Mouse (Mus musculus): ENCODE results near the gene Kcnk6.

Kcnk6 gene

GRCm38 (mm10) chr7:29232247-29233013, at the start of gene Kcnk6:
Gene Kcnk6 (minus strand): TSS chr7:29232515.
- DNase-seq (ENCODE audit: low spot score in 2 of 2) = peak; percentile 44 to 46

- DNase-seq (ENCODE audit: low spot score in 2 of 2) = peak; percentile 65 to 70
Measured at GRCm38 (mm10) chr7:29281201-29282073, 49.1 kb upstream of the Kcnk6 start, which contains the start of gene Spint2. Gene Spint2 (minus strand): TSS chr7:29281912.

DNA sequence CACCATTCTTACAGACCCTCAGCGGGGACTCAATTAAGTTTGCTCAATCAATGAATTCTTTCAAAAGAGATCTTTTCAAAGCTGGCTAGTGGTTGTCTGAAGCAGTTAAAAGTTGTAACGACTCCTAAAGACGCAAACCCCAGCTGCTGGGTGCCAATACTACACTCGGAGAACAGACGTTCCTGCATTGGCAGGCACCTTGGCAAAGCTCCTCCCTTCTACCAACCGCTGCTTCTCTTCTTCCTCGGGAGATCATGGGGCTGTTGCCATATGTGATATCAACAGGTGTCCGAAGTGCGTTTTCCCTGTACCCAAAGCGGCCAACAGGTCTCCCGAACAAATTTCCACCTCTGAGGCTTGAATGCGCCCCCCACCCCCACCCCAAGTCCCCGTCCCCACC, 48.5 kb upstream of the Kcnk6 start:
- DNase-seq (ENCODE audit: low spot score in 2 of 2) = no peak

GRCm38 (mm10) chr7:29279924-29280323, 47.6 kb upstream of the Kcnk6 start:
- DNase-seq (ENCODE audit: low spot score in 2 of 2) = no peak

DNA sequence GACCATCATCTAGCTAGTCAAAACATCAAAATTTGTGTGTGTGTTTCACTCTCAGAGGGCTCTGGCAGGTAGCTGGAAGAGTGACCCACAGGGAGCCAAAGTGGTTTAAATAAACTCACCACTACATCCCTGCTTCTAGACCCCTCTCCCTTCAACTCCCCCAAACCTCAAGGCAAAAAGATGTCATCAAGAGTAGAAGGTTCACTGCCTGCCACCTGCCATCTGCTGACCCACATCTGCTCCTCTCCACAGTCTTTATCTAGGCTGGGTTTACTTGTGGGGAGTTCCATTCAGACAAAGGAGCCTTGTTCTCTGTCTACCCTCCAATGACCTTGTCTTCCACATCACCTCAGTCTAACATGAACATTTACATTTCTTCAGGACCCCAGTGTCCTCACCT, 46.9 kb upstream of the Kcnk6 start:
- no peak for DNase-seq (ENCODE audit: low spot score in 2 of 2)

DNA sequence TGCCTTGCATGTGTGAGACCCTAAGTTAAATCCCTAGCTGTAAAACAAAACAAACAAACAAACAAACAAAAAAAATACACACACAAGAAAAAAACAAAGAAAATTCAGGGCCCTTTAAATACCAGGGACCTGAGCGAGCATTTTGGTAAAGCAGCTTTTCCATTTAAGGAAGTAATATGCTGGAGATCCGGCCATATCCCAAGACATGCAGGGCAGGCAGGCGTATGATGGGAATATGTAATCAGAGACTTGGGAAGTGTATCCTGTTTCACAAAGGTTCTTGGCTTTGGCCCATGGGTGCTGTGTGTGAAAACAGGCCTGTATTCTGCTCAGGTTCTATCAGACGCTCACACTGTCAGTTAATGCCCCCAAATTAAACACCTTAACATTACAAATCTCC, 45.2 kb upstream of the Kcnk6 start:
- DNase-seq (ENCODE audit: low spot score in 2 of 2) = no peak

- DNase-seq (ENCODE audit: low spot score in 2 of 2) = no peak
Measured at GRCm38 (mm10) chr7:29276715-29277114, 44.4 kb upstream of the Kcnk6 start.

DNA sequence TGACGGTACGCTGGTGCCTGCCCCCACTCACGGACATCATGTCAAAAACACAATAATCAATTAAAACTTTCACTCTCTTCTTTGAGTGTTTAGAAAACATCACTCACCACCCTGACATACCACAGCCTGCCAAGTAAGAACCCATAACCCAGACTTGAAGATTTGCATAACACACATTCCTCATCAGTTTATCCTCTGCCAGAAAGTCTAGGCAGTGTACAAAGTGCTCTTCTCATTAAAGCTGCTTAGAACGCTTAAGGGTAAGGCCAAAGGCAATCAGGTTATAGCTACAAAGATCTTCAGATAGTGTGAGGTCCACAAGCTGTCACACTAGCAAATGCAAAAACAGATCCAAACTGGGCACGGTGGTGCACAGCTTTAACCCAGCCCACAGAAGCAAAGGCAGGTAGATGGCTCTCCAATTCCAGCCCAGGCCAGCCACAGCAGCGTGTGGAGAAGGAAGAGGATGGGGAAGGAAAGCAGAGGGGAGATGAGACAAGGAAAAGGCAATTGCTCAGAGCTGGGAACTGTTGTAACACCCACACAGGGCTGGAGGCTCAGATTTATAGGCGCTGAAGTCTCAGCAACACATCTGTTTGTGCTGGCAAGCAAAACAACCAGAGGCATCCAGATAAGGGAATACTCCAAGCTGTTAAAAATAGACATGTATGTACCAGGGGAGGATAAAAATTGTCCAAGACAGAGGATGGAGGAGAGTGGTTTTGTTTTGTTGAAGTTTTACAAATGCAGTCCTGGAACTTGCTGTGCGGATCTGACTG, 39.6 kb upstream of the Kcnk6 start:
- DNase-seq (ENCODE audit: low spot score in 2 of 2) = no peak

- DNase-seq (ENCODE audit: low spot score in 2 of 2) = no peak
Measured at GRCm38 (mm10) chr7:29270445-29270844, 38.1 kb upstream of the Kcnk6 start.

GRCm38 (mm10) chr7:29266931-29267330, 34.6 kb upstream of the Kcnk6 start:
- no peak for DNase-seq (ENCODE audit: low spot score in 2 of 2)

DNA sequence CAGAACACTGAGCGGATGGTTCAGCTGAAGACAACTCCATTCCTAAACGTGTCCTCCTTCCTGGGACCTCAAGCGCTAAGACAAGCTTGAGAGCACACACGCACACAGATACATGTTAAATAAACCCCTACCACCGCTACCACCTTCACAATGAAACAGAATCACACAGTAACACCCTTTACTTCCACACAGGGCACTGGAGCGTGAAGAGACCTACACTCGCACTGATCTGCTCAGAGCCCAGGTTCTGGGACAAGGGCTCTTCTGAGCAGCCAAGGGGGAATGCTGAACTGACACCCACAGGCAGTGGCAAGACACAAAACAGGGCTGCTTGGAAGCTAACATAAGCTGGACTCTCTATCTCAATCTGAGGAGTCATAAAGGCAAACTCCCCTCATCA, 33.3 kb upstream of the Kcnk6 start:
- no peak for DNase-seq (ENCODE audit: low spot score in 2 of 2)

DNA sequence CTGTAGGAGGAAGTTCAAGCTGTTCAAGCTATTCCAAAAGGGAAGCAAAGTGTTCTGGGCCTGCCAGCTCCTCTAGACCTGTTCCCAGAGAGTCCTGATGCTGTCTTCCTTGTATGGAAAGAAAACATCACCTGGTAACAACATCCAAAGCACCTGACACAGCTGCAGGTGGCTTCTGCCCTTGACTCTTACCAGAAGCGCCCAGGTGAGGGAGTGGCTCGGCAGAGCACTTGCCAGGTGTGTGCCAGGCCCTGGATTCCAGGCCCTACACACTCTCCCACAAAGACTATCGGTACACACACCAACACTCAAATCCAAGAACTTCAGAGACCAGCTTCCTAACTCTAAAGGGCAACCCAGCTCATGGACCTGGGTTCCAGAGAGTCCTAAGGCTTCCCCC, 31.5 kb upstream of the Kcnk6 start:
- DNase-seq (ENCODE audit: low spot score in 2 of 2) = no peak

- no peak for DNase-seq (ENCODE audit: low spot score in 2 of 2)
Measured at GRCm38 (mm10) chr7:29262151-29262550, 29.8 kb upstream of the Kcnk6 start.

GRCm38 (mm10) chr7:29259781-29260730, 27.7 kb upstream of the Kcnk6 start:
- DNase-seq (ENCODE audit: low spot score in 2 of 2) = no peak

GRCm38 (mm10) chr7:29257368-29257767, 25.1 kb upstream of the Kcnk6 start:
- DNase-seq (ENCODE audit: low spot score in 2 of 2) = no peak

DNA sequence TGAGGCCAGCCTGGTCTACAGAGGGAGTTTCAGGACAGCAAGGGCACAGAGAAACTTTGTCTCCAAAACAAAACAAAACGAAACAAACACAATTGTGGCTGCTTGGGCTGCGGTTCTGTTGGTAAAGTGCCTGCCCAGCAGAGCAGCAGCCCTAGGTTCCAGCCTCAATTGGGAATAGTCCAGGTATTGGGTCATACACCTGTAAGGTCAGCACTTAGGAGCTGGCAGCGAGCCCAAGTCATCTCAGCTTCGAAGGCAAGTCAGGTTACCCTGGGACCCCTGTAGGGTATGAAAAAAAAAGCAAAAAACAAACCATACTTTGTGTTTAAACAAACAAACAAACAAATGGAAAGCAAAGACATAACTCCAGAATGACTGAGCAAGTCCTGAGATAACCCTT, 23.6 kb upstream of the Kcnk6 start:
- DNase-seq (ENCODE audit: low spot score in 2 of 2) = no peak

DNA sequence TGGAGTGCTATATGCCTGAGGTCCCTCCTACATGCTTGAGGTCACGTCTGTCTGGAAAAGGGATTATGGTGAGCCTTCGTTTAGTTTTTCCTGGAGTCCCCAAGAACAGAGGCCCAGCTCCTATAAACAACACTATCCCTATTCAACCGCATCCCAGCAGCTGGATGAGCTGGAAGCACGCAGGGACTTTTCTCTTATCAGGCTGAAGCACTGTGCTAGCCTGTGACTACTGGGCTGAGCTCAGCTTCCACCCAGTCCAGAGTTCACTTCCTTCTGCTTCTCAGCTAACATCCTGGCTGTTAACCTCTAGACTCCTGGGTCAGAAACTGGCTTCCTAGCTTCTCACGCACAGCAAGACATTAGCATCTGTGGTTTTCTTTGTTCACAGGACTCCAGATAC, 21.5 kb upstream of the Kcnk6 start:
- DNase-seq (ENCODE audit: low spot score in 2 of 2) = no peak

DNA sequence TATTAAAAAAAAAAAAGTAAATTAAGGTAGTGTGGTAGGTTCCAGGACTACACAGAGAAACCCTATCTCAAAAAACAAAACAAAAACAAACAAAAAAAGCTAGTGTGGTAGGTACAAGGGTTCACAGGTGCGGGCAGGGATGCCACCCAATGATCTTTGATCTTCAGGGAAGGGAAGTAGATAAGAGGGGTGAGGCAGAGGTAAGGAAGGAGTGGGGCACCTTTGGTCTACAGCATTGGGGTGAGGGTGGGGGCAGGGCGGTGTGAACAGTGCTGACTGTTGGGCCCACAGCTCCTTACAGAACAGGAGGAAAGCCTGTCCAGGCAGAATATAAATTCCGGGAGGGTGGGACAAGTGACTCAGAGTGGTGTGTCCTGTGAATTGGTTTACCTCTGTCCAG, 18.9 kb upstream of the Kcnk6 start:
- DNase-seq (ENCODE audit: low spot score in 2 of 2) = no peak

GRCm38 (mm10) chr7:29248261-29248841, 16.0 kb upstream of the Kcnk6 start, which contains the start of gene 2200002D01Rik:
Gene 2200002D01Rik (minus strand): TSS chr7:29248466.
- DNase-seq (ENCODE audit: low spot score in 2 of 2) = peak; percentile 18 to 33

DNA sequence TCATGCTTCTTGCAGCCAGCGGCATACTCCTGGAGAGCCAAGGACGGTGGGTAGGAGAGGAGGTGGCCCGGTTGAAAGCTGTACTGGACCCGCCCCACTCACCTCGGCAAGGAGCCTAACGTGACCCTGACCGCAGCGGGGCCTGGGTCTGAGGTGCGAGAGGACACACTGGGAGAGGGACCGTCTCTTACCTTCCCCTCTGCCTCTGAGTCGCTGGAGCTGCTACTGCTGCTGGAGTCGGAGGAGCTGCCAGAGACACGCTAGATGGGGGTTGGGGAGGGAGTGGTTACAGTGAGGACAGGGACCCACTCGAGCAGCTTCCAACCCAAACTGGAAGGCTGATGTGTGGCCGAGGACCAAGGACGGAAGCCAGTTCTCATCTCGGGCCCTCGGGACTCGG, 15.4 kb upstream of the Kcnk6 start:
- DNase-seq (ENCODE audit: low spot score in 2 of 2) = no peak

DNA sequence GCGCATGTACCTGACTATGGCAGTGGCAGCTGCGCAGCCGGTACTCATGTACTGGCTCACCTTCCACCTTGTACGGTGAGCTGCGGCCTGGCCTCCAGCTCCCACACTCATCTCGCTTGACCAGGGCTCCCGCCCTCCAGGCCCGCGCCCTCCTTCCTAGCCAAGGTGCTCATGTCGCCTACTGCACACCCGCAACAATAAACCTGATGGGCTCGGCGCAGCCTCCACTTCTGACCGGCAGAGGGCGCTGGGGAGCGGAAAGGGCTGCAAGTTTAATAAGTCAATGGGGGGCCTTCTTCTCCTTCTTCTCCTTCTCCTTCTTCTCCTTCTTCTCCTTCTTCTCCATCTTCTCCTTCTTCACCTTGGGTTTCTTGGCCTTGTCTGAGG, 15.0 kb upstream of the Kcnk6 start:
- peak; percentile 63 to 69 for DNase-seq (ENCODE audit: low spot score in 2 of 2)
